ENCODE assay signal across 13 mouse cellular contexts in genomic region chr5:53607230-53607996, GRCm38 (mm10).
"Had no signal": no experiment of that assay in that cellular context is flagged by ENCODE, and none has a peak within 500 bp of the region (broad histone marks: within the 10 kb centered on the region; RNA-seq: fewer than 3 reads in every experiment).

No protein-coding gene starts in this region.

- H3K27me3 ChIP-seq: limb, embryonic 12.5 days; liver, embryonic 15.5 days had no signal

- H3K4me1 ChIP-seq: midbrain, embryonic 10.5 days had no signal

- H3K9me3 ChIP-seq: limb, embryonic 12.5 days; liver, embryonic 15.5 days; midbrain, embryonic 10.5 days had no signal

- ATAC-seq: lung, postnatal 0 days; midbrain, embryonic 16.5 days had no signal

- H3K27ac ChIP-seq: kidney, postnatal 0 days; limb, embryonic 12.5 days; liver, embryonic 15.5 days; midbrain, embryonic 10.5 days had no signal

- DNase-seq: kidney, adult 8-10 months; kidney, postnatal 36 days; liver; lung, adult 2 months; lung, postnatal 36 days; right cerebral cortex, postnatal 25 days; thymus, postnatal 36 days had no signal

- H3K9ac ChIP-seq: limb, embryonic 12.5 days; liver, embryonic 15.5 days had no signal

- H3K4me2 ChIP-seq: limb, embryonic 12.5 days; liver, embryonic 15.5 days had no signal

- H3K4me3 ChIP-seq: limb, embryonic 12.5 days; liver, embryonic 15.5 days; midbrain, embryonic 10.5 days had no signal

- H3K36me3 ChIP-seq: limb, embryonic 12.5 days; liver, embryonic 15.5 days had no signal
